ENCODE assay signal across 14 mouse cellular contexts in genomic region chr1:187999121-187999520, GRCm38 (mm10).
A peak's percentile ranks its signal among the peaks of the same experiment; 100 is the strongest.
DNase-seq lines count a peak whose midpoint lies in the region; ATAC-seq and TF ChIP-seq lines count a peak whose summit lies in the region.
"Had no signal": no experiment of that assay in that cellular context is flagged by ENCODE, and none has a peak within 500 bp of the region (broad histone marks: within the 10 kb centered on the region; RNA-seq: fewer than 3 reads in every experiment).

No protein-coding gene starts in this region.

- no peak overlapping the region for H3K9ac ChIP-seq in forebrain, embryonic 12.5 days
- no peak overlapping the region for H3K9ac ChIP-seq in kidney, embryonic 14.5 days (ENCODE audit: low read depth, low read length)
- no peak overlapping the region for H3K9ac ChIP-seq in forebrain, postnatal 0 days
- H3K9ac ChIP-seq in midbrain, postnatal 0 days (replicated peaks; ENCODE audit: low read length, poor library complexity, severe bottlenecking), result no peak overlapping the region
- H3K9ac ChIP-seq: liver, embryonic 14.5 days had no signal

- no peak for TF ChIP-seq CTCF in kidney, adult 2 months (conservative IDR thresholded peaks at IDR 0.05; ENCODE audit: insufficient read depth, insufficient read length, low read depth, low read length)
- TF ChIP-seq CTCF in forebrain, postnatal 0 days (IDR thresholded peaks at IDR 0.05; ENCODE audit: low read depth), result no peak
- TF ChIP-seq CTCF in midbrain, postnatal 0 days (IDR thresholded peaks at IDR 0.05), result no peak

- WGBS in forebrain, embryonic 12.5 days, result 63% methylated on average over 4 of the region's 4 CpGs
- WGBS in forebrain, embryonic 10.5 days, result 69% methylated on average over 4 of the region's 4 CpGs
- 52% methylated on average over 4 of the region's 4 CpGs for whole genome bisulfite sequencing in kidney, adult 2 months
- 81% methylated on average over 4 of the region's 4 CpGs for WGBS in kidney, embryonic 14.5 days
- WGBS in forebrain, postnatal 0 days, result 45% methylated on average over 4 of the region's 4 CpGs
- WGBS in midbrain, postnatal 0 days, result 69% methylated on average over 4 of the region's 4 CpGs

- ATAC-seq in forebrain, embryonic 12.5 days (ENCODE audit: low FRiP score), result no peak
- ATAC-seq in kidney, embryonic 14.5 days (ENCODE audit: low FRiP score, low TSS enrichment), result no peak
- no peak for ATAC-seq in forebrain, postnatal 0 days
- ATAC-seq in midbrain, postnatal 0 days (ENCODE audit: low FRiP score), result no peak
- ATAC-seq: activated CD4-positive, CD25-positive, alpha-beta regulatory T cell, adult 4 months had no signal

- peaks cover 17% of the 10 kb centered on the region for H3K4me1 ChIP-seq in forebrain, embryonic 12.5 days
- peaks cover 8% of the 10 kb centered on the region for H3K4me1 ChIP-seq in forebrain, embryonic 10.5 days
- H3K4me1 ChIP-seq in kidney, adult 2 months (ENCODE audit: control insufficient read depth, insufficient read depth, low read length), result 0 out of 2 replicates have a peak, but pooled peaks cover 5% of the 10 kb centered on the region
- no peaks in the 10 kb centered on the region for H3K4me1 ChIP-seq in kidney, embryonic 14.5 days (ENCODE audit: control insufficient read depth, insufficient read depth, low read length)
- no peaks in the 10 kb centered on the region for H3K4me1 ChIP-seq in forebrain, postnatal 0 days (ENCODE audit: insufficient read depth)
- H3K4me1 ChIP-seq in midbrain, postnatal 0 days (ENCODE audit: insufficient read depth, low read length), result no peaks in the 10 kb centered on the region

- no peak overlapping the region for H3K27ac ChIP-seq in forebrain, embryonic 12.5 days
- no peak overlapping the region for H3K27ac ChIP-seq in forebrain, embryonic 10.5 days
- H3K27ac ChIP-seq in kidney, adult 2 months (ENCODE audit: insufficient read depth, low read depth, low read length), result no peak overlapping the region
- H3K27ac ChIP-seq in kidney, embryonic 14.5 days (ENCODE audit: low read depth, low read length), result no peak overlapping the region
- H3K27ac ChIP-seq in forebrain, postnatal 0 days (ENCODE audit: low read depth, low read length), result no peak overlapping the region
- H3K27ac ChIP-seq in midbrain, postnatal 0 days (ENCODE audit: low read depth, low read length), result no peak overlapping the region
- H3K27ac ChIP-seq: liver, embryonic 14.5 days had no signal

- H3K9me3 ChIP-seq in forebrain, embryonic 12.5 days, result no peaks in the 10 kb centered on the region
- no peaks in the 10 kb centered on the region for H3K9me3 ChIP-seq in forebrain, embryonic 10.5 days
- no peaks in the 10 kb centered on the region for H3K9me3 ChIP-seq in kidney, embryonic 14.5 days (ENCODE audit: control insufficient read depth, low read length)
- H3K9me3 ChIP-seq in forebrain, postnatal 0 days (ENCODE audit: low read length), result no peaks in the 10 kb centered on the region
- no peaks in the 10 kb centered on the region for H3K9me3 ChIP-seq in midbrain, postnatal 0 days (ENCODE audit: low read length)

- H3K36me3 ChIP-seq in forebrain, embryonic 12.5 days (replicated peaks), result no peaks in the 10 kb centered on the region
- H3K36me3 ChIP-seq in forebrain, embryonic 10.5 days (replicated peaks), result no peaks in the 10 kb centered on the region
- no peaks in the 10 kb centered on the region for H3K36me3 ChIP-seq in kidney, adult 2 months (ENCODE audit: control insufficient read depth, insufficient read depth, low read length)
- no peaks in the 10 kb centered on the region for H3K36me3 ChIP-seq in kidney, embryonic 14.5 days (ENCODE audit: control insufficient read depth, insufficient read depth, low read length)
- H3K36me3 ChIP-seq in forebrain, postnatal 0 days (ENCODE audit: insufficient read depth), result no peaks in the 10 kb centered on the region
- no peaks in the 10 kb centered on the region for H3K36me3 ChIP-seq in midbrain, postnatal 0 days (ENCODE audit: insufficient read depth, low read length)

- peak overlapping the region; percentile 39 for H3K4me2 ChIP-seq in forebrain, embryonic 12.5 days
- H3K4me2 ChIP-seq in kidney, embryonic 14.5 days (replicated peaks; ENCODE audit: low read depth, low read length), result no peak overlapping the region
- 0 out of 2 replicates have a peak overlapping the region, but pooled peaks have one; percentile 4 for H3K4me2 ChIP-seq in forebrain, postnatal 0 days (ENCODE audit: low read depth)
- H3K4me2 ChIP-seq in midbrain, postnatal 0 days (ENCODE audit: low read depth, low read length, poor library complexity, severe bottlenecking), result no peak overlapping the region

- DNase-seq in forebrain, embryonic 10.5 days (ENCODE audit: extremely low spot score, low spot score), result no peak
- DNase-seq in kidney, adult 2 months, result peak; percentile 20
- no peak for DNase-seq in forebrain, postnatal 0 days
- DNase-seq in midbrain, postnatal 0 days (ENCODE audit: low spot score), result no peak
- DNase-seq in spleen, postnatal 4 days (ENCODE audit: low spot score in 2 of 2), result no peak
- no peak for DNase-seq in thymus, postnatal 36 days
- DNase-seq: B cell, adult 2 months; kidney, adult 18-20 months; lung, postnatal 4 days had no signal

- peaks cover 13% of the 10 kb centered on the region; the same call in 1 of the 2 replicates for H3K27me3 ChIP-seq in forebrain, embryonic 12.5 days
- H3K27me3 ChIP-seq in forebrain, embryonic 10.5 days (ENCODE audit: poor library complexity, severe bottlenecking), result peaks cover 56% of the 10 kb centered on the region
- H3K27me3 ChIP-seq in kidney, adult 2 months (replicated peaks; ENCODE audit: control insufficient read depth, insufficient read depth, low read length), result no peaks in the 10 kb centered on the region
- H3K27me3 ChIP-seq in kidney, embryonic 14.5 days (ENCODE audit: control insufficient read depth, insufficient read depth, low read length), result peaks cover 21% of the 10 kb centered on the region
- H3K27me3 ChIP-seq in forebrain, postnatal 0 days (ENCODE audit: insufficient read depth, low read length), result peaks cover 13% of the 10 kb centered on the region
- no peaks in the 10 kb centered on the region for H3K27me3 ChIP-seq in midbrain, postnatal 0 days (ENCODE audit: insufficient read depth, low read length)

- H3K4me3 ChIP-seq in forebrain, embryonic 12.5 days (replicated peaks), result peak overlapping the region; percentile 24
- H3K4me3 ChIP-seq in forebrain, embryonic 10.5 days, result no peak overlapping the region
- H3K4me3 ChIP-seq in kidney, adult 2 months (ENCODE audit: insufficient read depth, low read depth, low read length), result no peak overlapping the region
- H3K4me3 ChIP-seq in kidney, embryonic 14.5 days (ENCODE audit: low read length), result no peak overlapping the region
- no peak overlapping the region; the same call in 1 of the 2 replicates for H3K4me3 ChIP-seq in forebrain, postnatal 0 days (ENCODE audit: low read depth, low read length)
- peak overlapping the region; percentile 4; the same call in 1 of the 2 replicates for H3K4me3 ChIP-seq in midbrain, postnatal 0 days (ENCODE audit: low read depth, low read length)
- H3K4me3 ChIP-seq: erythroblast, embryonic 14.5 days had no signal

- TF ChIP-seq POLR2A in kidney, adult 2 months (IDR thresholded peaks at IDR 0.05; ENCODE audit: low read depth, low read length), result no peak

Comparison
In these comparisons a context has a peak if more than half of its experiments do, and no peak if none do; other contexts are left out.
1. H3K4me3 ChIP-seq: peak in forebrain, embryonic 12.5 days (single experiment) and midbrain, postnatal 0 days (single experiment); none in forebrain, embryonic 10.5 days (single experiment), kidney, adult 2 months (single experiment), kidney, embryonic 14.5 days (single experiment) and forebrain, postnatal 0 days (single experiment).
2. H3K4me2 ChIP-seq: peak in forebrain, embryonic 12.5 days (single experiment) and forebrain, postnatal 0 days (single experiment); none in kidney, embryonic 14.5 days (single experiment) and midbrain, postnatal 0 days (single experiment).